ENCODE assay signal across 35 mouse cellular contexts in the genomic region with DNA sequence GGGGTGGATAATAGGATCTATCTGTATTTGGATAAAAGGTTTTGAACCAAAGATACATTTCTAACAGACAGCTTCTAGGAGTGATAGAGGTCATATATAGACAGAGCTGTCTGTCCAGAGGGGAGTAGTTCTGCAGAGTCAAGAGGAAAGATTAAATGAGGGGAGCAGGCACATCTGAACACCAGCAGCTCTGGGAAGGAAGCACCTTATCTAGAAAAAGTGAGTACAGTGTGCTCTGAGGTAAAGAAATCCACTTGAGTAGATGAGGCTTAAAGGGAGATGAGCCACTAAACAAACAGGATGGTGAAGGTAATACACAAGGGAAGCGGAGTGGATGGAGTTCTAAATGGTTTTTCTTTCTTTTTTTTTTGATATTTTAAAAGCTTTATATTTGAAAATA. TPM values are rescaled to one million over a fixed set of nuclear protein-coding genes. Genes with fewer than 3 reads are reported as not detected.
DNase-seq lines count a peak whose midpoint lies in the region; ATAC-seq and TF ChIP-seq lines count a peak whose summit lies in the region.
"Had no signal": no experiment of that assay in that cellular context is flagged by ENCODE, and none has a peak within 500 bp of the region (broad histone marks: within the 10 kb centered on the region; RNA-seq: fewer than 3 reads in every experiment).

No protein-coding gene starts in this region.

- no peak overlapping the region for H3K9ac ChIP-seq in liver, embryonic 12.5 days
- H3K9ac ChIP-seq in liver, postnatal 0 days (replicated peaks), result no peak overlapping the region
- H3K9ac ChIP-seq in liver, embryonic 13.5 days, result no peak overlapping the region
- H3K9ac ChIP-seq in liver, embryonic 16.5 days (ENCODE audit: low read depth, low read length), result no peak overlapping the region
- H3K9ac ChIP-seq: embryonic facial prominence, embryonic 12.5 days; embryonic facial prominence, embryonic 15.5 days; forebrain, postnatal 0 days; hindbrain, embryonic 12.5 days; hindbrain, embryonic 15.5 days had no signal

- peak; percentile 18; the same call in 1 of the 2 replicates for ATAC-seq in liver, embryonic 12.5 days
- ATAC-seq in liver, postnatal 0 days, result no peak
- ATAC-seq in liver, embryonic 13.5 days (ENCODE audit: low read depth), result no peak
- no peak for ATAC-seq in liver, embryonic 16.5 days (ENCODE audit: low read depth)
- ATAC-seq: activated CD4-positive, CD25-positive, alpha-beta regulatory T cell, adult 4 months; forebrain, embryonic 14.5 days; forebrain, postnatal 0 days had no signal

- peaks cover 15% of the 10 kb centered on the region for H3K36me3 ChIP-seq in liver, embryonic 12.5 days
- H3K36me3 ChIP-seq in liver, postnatal 0 days (replicated peaks; ENCODE audit: insufficient read depth, low read length), result peaks cover 6% of the 10 kb centered on the region; the same call in 1 of the 2 replicates
- H3K36me3 ChIP-seq in liver, embryonic 13.5 days, result peaks cover 8% of the 10 kb centered on the region; the same call in 1 of the 2 replicates
- no peaks in the 10 kb centered on the region for H3K36me3 ChIP-seq in liver, embryonic 16.5 days (ENCODE audit: control insufficient read depth, insufficient read depth)

- no peaks in the 10 kb centered on the region for H3K9me3 ChIP-seq in liver, embryonic 12.5 days (replicated peaks)
- H3K9me3 ChIP-seq in liver, postnatal 0 days (ENCODE audit: low read length), result no peaks in the 10 kb centered on the region
- H3K9me3 ChIP-seq in liver, embryonic 13.5 days (replicated peaks), result no peaks in the 10 kb centered on the region
- H3K9me3 ChIP-seq in liver, embryonic 16.5 days (replicated peaks; ENCODE audit: control insufficient read depth, low read length), result no peaks in the 10 kb centered on the region
- H3K9me3 ChIP-seq: embryonic facial prominence, embryonic 12.5 days; embryonic facial prominence, embryonic 15.5 days; G1E; heart, embryonic 10.5 days; hindbrain, embryonic 12.5 days; hindbrain, embryonic 15.5 days had no signal

- intact Hi-C loops in left cerebral cortex, postnatal 14 days (cut with DNase I), result loop anchor here (10.0 kb wide), 1 partner anchor 393 kb away; a partner anchor contains a TSS
- intact Hi-C loops in gastrocnemius, postnatal 14 days (cut with DNase I; ENCODE audit: low total_unique reads), result no loop called here

- peaks cover 66% of the 10 kb centered on the region for H3K4me1 ChIP-seq in liver, embryonic 12.5 days
- peaks cover 36% of the 10 kb centered on the region for H3K4me1 ChIP-seq in liver, postnatal 0 days (ENCODE audit: insufficient read depth)
- peaks cover 65% of the 10 kb centered on the region for H3K4me1 ChIP-seq in liver, embryonic 13.5 days (replicated peaks)
- H3K4me1 ChIP-seq in liver, embryonic 16.5 days (ENCODE audit: control insufficient read depth, low read depth, low read length), result peaks cover 37% of the 10 kb centered on the region

- 90% methylated on average over 1 of the region's 1 CpGs for WGBS in liver, embryonic 12.5 days (ENCODE audit: insufficient replicate concordance)
- WGBS in liver, postnatal 0 days (ENCODE audit: insufficient replicate concordance), result 86% methylated on average over 1 of the region's 1 CpGs
- WGBS in liver, embryonic 13.5 days (ENCODE audit: insufficient replicate concordance), result 83% methylated on average over 1 of the region's 1 CpGs
- WGBS in liver, embryonic 16.5 days (ENCODE audit: insufficient replicate concordance), result 89% methylated on average over 1 of the region's 1 CpGs

- TF ChIP-seq EP300 in liver, postnatal 0 days (IDR thresholded peaks at IDR 0.05; ENCODE audit: low read depth), result no peak

- H3K27ac ChIP-seq in liver, embryonic 12.5 days, result peak overlapping the region; percentile 71; the same call in 1 of the 2 replicates
- no peak overlapping the region for H3K27ac ChIP-seq in liver, postnatal 0 days (ENCODE audit: low read depth)
- peak overlapping the region; percentile 6; the same call in 1 of the 2 replicates for H3K27ac ChIP-seq in liver, embryonic 13.5 days
- peak overlapping the region; percentile 20; the same call in 1 of the 2 replicates for H3K27ac ChIP-seq in liver, embryonic 16.5 days (ENCODE audit: low read length)
- H3K27ac ChIP-seq: embryonic facial prominence, embryonic 12.5 days; embryonic facial prominence, embryonic 15.5 days; gastrocnemius, adult 2 months; heart, adult 2 months; heart, embryonic 10.5 days; hindbrain, embryonic 12.5 days; hindbrain, embryonic 15.5 days had no signal

- H3K4me3 ChIP-seq in liver, embryonic 12.5 days, result no peak overlapping the region
- no peak overlapping the region for H3K4me3 ChIP-seq in liver, postnatal 0 days (ENCODE audit: low read depth, low read length)
- no peak overlapping the region for H3K4me3 ChIP-seq in liver, embryonic 13.5 days (replicated peaks)
- no peak overlapping the region for H3K4me3 ChIP-seq in liver, embryonic 16.5 days (ENCODE audit: low read depth, low read length)
- H3K4me3 ChIP-seq: embryonic facial prominence, embryonic 12.5 days; embryonic facial prominence, embryonic 15.5 days; gastrocnemius, adult 2 months; heart, adult 2 months; heart, embryonic 10.5 days; hindbrain, embryonic 12.5 days; hindbrain, embryonic 15.5 days had no signal

- DNase-seq in liver, postnatal 0 days, result no peak
- no peak for DNase-seq in liver, embryonic 13.5 days
- no peak for DNase-seq in left cerebral cortex, postnatal 14 days (ENCODE audit: low spot score in 2 of 2)
- no peak for DNase-seq in gastrocnemius, postnatal 14 days
- no peak for DNase-seq in kidney, postnatal 36 days
- DNase-seq: adrenal gland, adult 8-10 months; adrenal gland, postnatal 25 days; B cell, adult 2 months; cerebellum, adult 18-20 months; cerebellum, adult 9-10 months; cerebellum, postnatal 14 days; forebrain, postnatal 0 days; gastrocnemius, adult 2 months; gastrocnemius, postnatal 36 days; heart, adult 2 months had no signal

- TF ChIP-seq CTCF in liver, postnatal 0 days (IDR thresholded peaks at IDR 0.05; ENCODE audit: low read depth), result no peak

- H3K27me3 ChIP-seq in liver, embryonic 12.5 days (replicated peaks), result no peaks in the 10 kb centered on the region
- no peaks in the 10 kb centered on the region for H3K27me3 ChIP-seq in liver, postnatal 0 days (ENCODE audit: insufficient read depth, low read length)
- H3K27me3 ChIP-seq in liver, embryonic 13.5 days, result no peaks in the 10 kb centered on the region
- no peaks in the 10 kb centered on the region for H3K27me3 ChIP-seq in liver, embryonic 16.5 days (ENCODE audit: control insufficient read depth, insufficient read depth, low read depth, low read length)
- H3K27me3 ChIP-seq: CH12.LX; embryonic facial prominence, embryonic 12.5 days; embryonic facial prominence, embryonic 15.5 days; hindbrain, embryonic 12.5 days; hindbrain, embryonic 15.5 days had no signal

- H3K4me2 ChIP-seq in liver, embryonic 12.5 days, result peak overlapping the region; percentile 12; the same call in 1 of the 2 replicates
- H3K4me2 ChIP-seq in liver, postnatal 0 days (ENCODE audit: low read depth, low read length), result no peak overlapping the region
- no peak overlapping the region for H3K4me2 ChIP-seq in liver, embryonic 13.5 days
- no peak overlapping the region for H3K4me2 ChIP-seq in liver, embryonic 16.5 days (ENCODE audit: low read depth, low read length)
- H3K4me2 ChIP-seq: embryonic facial prominence, embryonic 12.5 days; embryonic facial prominence, embryonic 15.5 days; hindbrain, embryonic 12.5 days; hindbrain, embryonic 15.5 days had no signal

RNA-seq across cellular contexts. Expression of a gene that starts 4.4 kb away (rescaled TPM):
- polyA plus RNA-seq in liver, embryonic 12.5 days (2016; fragmentation: Nextera tagmentation; extraction: Ambion mirVana), result 16.2 and 16.6 TPM in 2 replicates
- polyA plus RNA-seq in liver, postnatal 0 days (2015; fragmentation: Nextera tagmentation; extraction: Ambion mirVana), result 8.6 and 8.8 TPM in 2 replicates
- 10.7 and 14.2 TPM in 2 replicates for polyA plus RNA-seq in liver, embryonic 13.5 days (2015; fragmentation: Nextera tagmentation; extraction: Ambion mirVana)
- polyA plus RNA-seq in liver, embryonic 16.5 days (2015; fragmentation: Nextera tagmentation; extraction: Ambion mirVana), result 11.1 and 11.7 TPM in 2 replicates
- 10 to 100 TPM; 36.9 to 39.5 TPM for total RNA-seq in left cerebral cortex, postnatal 14 days (2021)
- 10 to 100 TPM; 16.5 to 18.1 TPM for total RNA-seq in gastrocnemius, postnatal 14 days (2021)

RNA-seq across cellular contexts. Expression of a gene that starts 20.5 kb away (rescaled TPM):
- polyA plus RNA-seq in liver, embryonic 12.5 days (2016; fragmentation: Nextera tagmentation; extraction: Ambion mirVana), result 1.6 and 2.0 TPM in 2 replicates
- polyA plus RNA-seq in liver, postnatal 0 days (2015; fragmentation: Nextera tagmentation; extraction: Ambion mirVana), result 1.6 and 1.9 TPM in 2 replicates
- polyA plus RNA-seq in liver, embryonic 13.5 days (2015; fragmentation: Nextera tagmentation; extraction: Ambion mirVana), result 0.78 and 0.81 TPM in 2 replicates
- 1.3 and 1.4 TPM in 2 replicates for polyA plus RNA-seq in liver, embryonic 16.5 days (2015; fragmentation: Nextera tagmentation; extraction: Ambion mirVana)
- total RNA-seq in left cerebral cortex, postnatal 14 days (2021), result under 1 TPM; 0.17 to 0.22 TPM
- total RNA-seq in gastrocnemius, postnatal 14 days (2021), result 1 to 10 TPM; 4.8 to 9.0 TPM
- polyA plus RNA-seq: activated CD4-positive, CD25-positive, alpha-beta regulatory T cell, adult 4 months; forebrain, embryonic 14.5 days; frontal cortex, adult 2 months; G1E had no signal

RNA-seq across cellular contexts. Expression of a gene that starts 36.5 kb away (rescaled TPM):
- polyA plus RNA-seq in liver, embryonic 12.5 days (2016; fragmentation: Nextera tagmentation; extraction: Ambion mirVana), result 35.4 and 35.7 TPM in 2 replicates
- 56.3 and 58.2 TPM in 2 replicates for polyA plus RNA-seq in liver, postnatal 0 days (2015; fragmentation: Nextera tagmentation; extraction: Ambion mirVana)
- 32.0 and 32.6 TPM in 2 replicates for polyA plus RNA-seq in liver, embryonic 13.5 days (2015; fragmentation: Nextera tagmentation; extraction: Ambion mirVana)
- polyA plus RNA-seq in liver, embryonic 16.5 days (2015; fragmentation: Nextera tagmentation; extraction: Ambion mirVana), result 41.5 TPM in 2 replicates
- 10 to 100 TPM; 57.8 to 72.4 TPM for total RNA-seq in left cerebral cortex, postnatal 14 days (2021)
- total RNA-seq in gastrocnemius, postnatal 14 days (2021), result 10 to 100 TPM; 35.7 to 39.5 TPM

RNA-seq across cellular contexts. Expression of a gene that starts 53.3 kb away (rescaled TPM):
- polyA plus RNA-seq in liver, embryonic 12.5 days (2016; fragmentation: Nextera tagmentation; extraction: Ambion mirVana), result not detected in 2 replicates
- not detected in 2 replicates for polyA plus RNA-seq in liver, postnatal 0 days (2015; fragmentation: Nextera tagmentation; extraction: Ambion mirVana)
- polyA plus RNA-seq in liver, embryonic 13.5 days (2015; fragmentation: Nextera tagmentation; extraction: Ambion mirVana), result not detected in 2 replicates
- polyA plus RNA-seq in liver, embryonic 16.5 days (2015; fragmentation: Nextera tagmentation; extraction: Ambion mirVana), result not detected in 2 replicates
- not detected for total RNA-seq in left cerebral cortex, postnatal 14 days (2021)
- total RNA-seq in gastrocnemius, postnatal 14 days (2021), result not detected
- total RNA-seq: adrenal gland, adult 8-10 months; adrenal gland, postnatal 25 days; CH12.LX; common myeloid progenitor, adult 5-6 weeks; forebrain, postnatal 0 days; gastrocnemius, adult 2 months; gastrocnemius, postnatal 36 days; granulocyte monocyte progenitor cell, adult 5-6 weeks; heart, adult 2 months; heart, postnatal 25 days; hematopoietic stem cell, adult 5-6 weeks had no signal
- polyA plus RNA-seq: activated CD4-positive, CD25-positive, alpha-beta regulatory T cell, adult 4 months; brain, embryonic 14.5 days; embryonic facial prominence, embryonic 12.5 days; forebrain, embryonic 11.5 days; forebrain, embryonic 14.5 days; forebrain, postnatal 0 days; frontal cortex, adult 2 months; G1E; heart, adult 2 months; heart, embryonic 10.5 days; heart, embryonic 14.5 days; heart, postnatal 0 days; hindbrain, embryonic 12.5 days; hindbrain, embryonic 15.5 days had no signal
